Mouse (Mus musculus) c-Kit-positive CD71-negative TER-119-negative erythroid progenitor cells, embryonic 14.5 days (primary cell): ENCODE measurements around the gene Evc2.

Experiments
- DNase-seq: peaks from one replicate; pipeline ENCODE4 v3.0.0-alpha.2; 2013; ENCODE audit warnings: low read depth

The Evc2 gene

DNA sequence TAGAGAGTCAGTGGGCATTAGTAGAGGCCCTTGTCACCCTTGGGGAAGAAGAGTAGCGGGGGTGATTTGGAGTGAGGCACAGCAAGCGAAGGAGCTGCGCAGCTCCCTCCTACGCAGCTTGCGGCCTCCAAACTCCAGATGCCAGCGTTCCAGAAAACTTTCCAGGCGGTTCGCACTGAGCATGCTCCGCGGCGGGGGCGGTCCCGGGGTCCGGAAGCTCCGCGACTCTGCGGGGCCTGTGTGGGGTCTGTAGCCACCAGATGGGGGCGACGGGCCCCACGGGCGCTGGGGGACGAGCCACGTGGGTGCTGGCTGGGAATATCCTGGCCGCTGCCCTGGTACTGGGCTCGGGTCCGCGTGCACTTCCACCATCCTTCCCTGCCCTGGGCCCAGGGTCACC lies at the start of gene Evc2:
TSS of gene Evc2 (plus strand) at position 212 of the 400 bp plus-strand sequence.
- no peak for DNase-seq

DNA sequence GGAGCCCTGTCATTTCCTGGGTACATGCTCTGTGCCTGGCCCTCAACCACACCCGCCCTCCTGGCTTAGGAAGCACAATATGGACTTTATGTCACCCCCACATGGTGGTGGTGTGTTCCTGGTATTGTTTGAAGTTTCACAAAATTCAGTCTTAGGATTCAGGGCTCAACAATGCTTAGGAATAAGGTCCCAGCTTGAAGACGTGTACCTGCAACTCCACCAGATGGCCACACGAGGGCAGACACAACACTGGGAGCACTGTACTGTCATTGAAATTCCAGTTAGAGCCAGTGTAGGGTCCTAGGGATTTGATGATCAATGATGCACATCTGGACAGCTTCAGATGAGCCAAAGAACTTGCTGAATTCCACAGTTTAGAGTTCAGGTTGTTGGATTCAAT lies 49.1 kb upstream of the Evc2 start:
- DNase-seq, result no peak

GRCm38 (mm10) chr5:37290983-37291382 lies 47.3 kb upstream of the Evc2 start:
- no peak for DNase-seq

DNA sequence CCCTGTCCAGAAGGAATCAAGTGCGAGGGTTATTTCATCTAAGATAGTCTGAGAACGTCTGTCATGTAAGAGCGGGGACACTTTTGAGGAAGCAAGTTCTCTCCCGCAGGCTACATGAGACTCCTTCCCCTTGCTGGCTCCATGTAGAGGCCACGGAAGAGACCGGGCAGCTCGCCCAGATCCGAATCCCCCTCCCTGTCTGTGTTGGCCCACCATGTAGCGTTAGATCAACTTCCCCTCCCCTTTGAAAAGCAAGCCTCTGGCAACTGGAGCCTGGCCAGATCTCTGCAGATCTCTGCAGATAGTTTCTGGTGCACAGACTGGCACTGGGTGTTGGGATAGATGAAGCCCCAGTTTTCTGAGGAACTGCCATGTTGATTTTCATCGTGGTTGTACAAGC lies 41.6 kb upstream of the Evc2 start:
- DNase-seq, result no peak

DNA sequence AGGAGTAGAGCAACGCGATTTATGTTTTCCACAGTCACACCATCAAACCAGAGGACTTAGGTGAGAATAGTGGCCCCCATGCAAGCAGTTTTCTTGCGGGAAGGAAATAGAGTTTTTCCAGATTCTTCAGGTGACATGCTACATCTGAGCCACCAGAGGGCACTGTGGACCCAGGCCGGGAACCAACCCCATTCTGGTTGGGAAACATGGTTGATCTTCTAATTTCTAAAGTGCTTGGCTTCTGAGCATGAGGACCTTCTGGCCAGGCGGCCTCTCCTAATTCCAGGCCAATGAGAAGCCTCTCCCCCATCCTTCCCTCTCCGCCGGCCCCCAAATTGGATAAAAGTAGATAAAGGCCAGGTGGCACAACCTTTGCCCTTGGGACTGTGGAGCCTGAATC lies 39.9 kb upstream of the Evc2 start:
- peak; percentile 23 for DNase-seq

GRCm38 (mm10) chr5:37310026-37310425 lies 28.3 kb upstream of the Evc2 start:
- no peak for DNase-seq

- no peak for DNase-seq
Observed at GRCm38 (mm10) chr5:37312980-37313722, 25.1 kb upstream of the Evc2 start.

- DNase-seq, result no peak
Observed at GRCm38 (mm10) chr5:37318715-37319114, 19.6 kb upstream of the Evc2 start.

DNA sequence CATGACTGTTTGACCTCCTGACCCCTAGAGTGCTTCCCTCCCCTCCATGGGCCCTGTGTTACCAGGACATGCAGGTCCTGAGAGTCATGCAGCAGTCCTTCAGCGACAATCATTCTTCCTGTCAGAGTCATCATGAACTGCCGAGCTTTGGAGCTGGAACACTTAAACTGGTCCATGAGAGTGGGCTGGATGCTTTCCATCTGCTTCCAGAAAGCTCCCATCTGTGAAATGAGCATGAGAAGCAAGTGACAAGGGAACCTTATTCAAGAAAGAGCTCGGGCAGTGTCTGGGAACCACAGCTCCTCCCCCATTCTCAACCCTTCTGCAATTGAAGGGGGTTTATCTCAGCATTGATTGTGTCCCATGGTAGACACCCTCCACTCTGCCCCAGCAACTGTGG lies 18.1 kb upstream of the Evc2 start:
- no peak for DNase-seq

DNA sequence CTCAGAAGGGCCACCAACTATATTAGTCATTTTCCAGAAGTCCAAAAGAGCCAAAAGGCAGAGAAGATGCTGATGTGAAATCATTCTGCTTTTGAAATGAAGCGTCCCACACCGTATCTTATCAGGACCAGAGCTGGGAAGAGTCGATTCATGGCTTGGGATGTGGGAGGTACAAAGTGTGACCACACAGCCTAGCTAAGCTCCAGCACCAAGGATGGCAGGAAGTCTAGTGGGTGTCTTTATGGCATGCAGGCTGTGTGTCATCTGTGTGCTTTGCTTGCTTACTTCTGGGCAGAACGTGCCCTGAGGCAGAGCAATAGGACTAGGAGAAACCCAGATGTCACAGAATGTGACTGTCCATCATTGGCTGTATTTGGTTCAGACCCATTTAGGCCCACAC lies 17.5 kb upstream of the Evc2 start:
- DNase-seq, result no peak

GRCm38 (mm10) chr5:37326675-37327074 lies 11.6 kb upstream of the Evc2 start:
- DNase-seq, result no peak

GRCm38 (mm10) chr5:37330449-37331132 lies 7.7 kb upstream of the Evc2 start:
- DNase-seq, result no peak

DNA sequence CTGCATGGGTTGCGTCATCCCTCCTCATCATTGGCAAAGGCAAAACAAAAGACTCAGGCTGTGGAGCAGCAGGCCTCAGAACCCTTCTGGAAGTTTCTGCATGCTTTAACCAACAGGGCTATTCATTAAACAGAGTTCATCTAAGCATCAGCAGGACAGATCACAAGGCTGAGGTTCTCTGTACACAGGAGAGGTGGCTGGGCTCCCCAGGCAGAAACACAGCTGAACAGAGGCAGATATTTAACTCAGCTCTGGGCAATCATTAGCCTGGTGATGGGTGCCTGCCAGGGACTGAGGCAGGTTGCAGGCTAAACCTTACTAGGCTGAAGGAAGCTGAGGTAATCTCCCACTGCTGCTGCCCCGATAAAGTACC lies 7.2 kb upstream of the Evc2 start:
- DNase-seq, result no peak

- DNase-seq, result no peak
Observed at GRCm38 (mm10) chr5:37332066-37332465, 6.2 kb upstream of the Evc2 start.

DNA sequence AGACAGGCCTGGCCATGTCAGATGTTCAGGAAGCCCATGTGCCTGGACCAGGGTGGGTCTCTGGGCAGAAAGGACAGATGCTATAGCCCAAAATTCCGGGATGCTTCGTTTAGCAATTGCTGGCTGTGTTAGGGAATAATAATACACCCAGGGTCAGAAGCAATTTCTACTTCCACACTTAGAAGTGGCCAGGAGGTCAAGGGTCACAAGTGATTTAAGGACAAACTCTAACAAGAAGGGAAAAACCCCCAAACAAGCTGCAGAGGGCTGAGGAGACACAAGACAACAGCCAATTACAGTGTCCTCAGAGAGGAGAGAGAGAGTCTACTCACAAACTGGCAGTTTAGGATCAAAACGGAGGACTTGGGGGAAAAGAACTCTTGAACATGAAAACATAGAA lies 3.2 kb upstream of the Evc2 start:
- no peak for DNase-seq

GRCm38 (mm10) chr5:37336485-37337105 lies 1.7 kb upstream of the Evc2 start, which contains the start of gene Evc:
Gene Evc (minus strand): TSS chr5:37336894.
- peak; percentile 28 for DNase-seq

GRCm38 (mm10) chr5:37337696-37338095 lies 603 bp upstream of the Evc2 start:
- no peak for DNase-seq

DNA sequence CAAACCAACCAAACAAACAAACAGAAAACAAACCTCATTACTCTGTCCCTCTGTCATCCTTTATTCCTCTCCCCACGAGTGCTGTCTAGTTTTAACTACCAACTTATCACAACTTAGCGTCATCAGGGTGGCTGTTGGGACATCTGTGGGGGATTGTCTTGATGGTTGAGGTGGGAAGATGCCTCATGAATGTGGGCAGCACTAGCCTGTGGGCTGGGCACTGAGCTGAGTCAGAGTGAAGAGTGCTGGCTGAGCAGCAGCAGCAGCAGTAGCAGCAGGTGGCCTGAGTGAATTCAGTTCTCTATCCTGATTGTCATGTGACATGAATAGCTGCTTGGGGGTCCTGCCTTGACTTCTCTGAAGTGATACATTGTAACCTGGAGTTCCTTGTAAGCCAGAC lies 5.7 kb downstream of the Evc2 start:
- DNase-seq, result no peak

DNA sequence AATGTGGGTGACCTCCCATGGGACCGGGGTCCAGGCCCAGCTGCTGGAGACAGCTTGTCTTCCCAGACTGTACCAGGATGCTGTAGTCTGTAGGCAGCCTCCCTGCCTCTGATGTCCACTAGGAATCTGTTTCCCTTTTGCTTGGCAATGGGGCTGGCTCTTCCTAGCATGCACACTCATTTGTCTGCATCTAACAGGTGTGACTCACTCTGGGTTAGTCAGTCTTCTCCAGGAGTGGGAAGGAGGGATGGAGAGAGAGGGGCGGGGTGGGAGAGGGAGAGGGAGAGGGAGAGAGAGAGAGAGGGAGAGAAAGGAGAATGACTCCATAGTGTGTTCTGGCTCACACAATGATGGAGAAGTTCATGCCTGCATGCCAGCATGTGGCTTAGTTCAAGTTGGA lies 13.5 kb downstream of the Evc2 start:
- DNase-seq, result no peak

DNA sequence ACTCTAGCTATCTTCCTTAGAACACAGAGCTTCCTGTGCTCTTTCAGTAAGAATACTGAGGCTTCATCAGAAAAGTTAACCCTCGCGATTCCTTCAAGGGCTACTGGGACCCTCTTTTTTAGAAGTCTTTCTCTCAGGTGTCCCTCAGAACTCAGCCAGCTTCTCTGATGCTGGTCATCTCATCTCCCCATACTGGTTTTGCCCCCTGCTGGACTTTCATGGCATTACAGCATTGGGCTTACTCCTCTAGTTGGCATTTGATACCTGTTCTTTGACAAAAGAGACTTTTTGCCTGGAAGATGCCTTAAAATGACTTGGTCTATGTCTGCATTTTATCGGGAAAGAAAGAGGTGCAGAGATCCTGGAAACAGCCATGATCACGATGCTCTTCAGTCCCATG lies 16.1 kb downstream of the Evc2 start:
- peak; percentile 35 for DNase-seq

DNA sequence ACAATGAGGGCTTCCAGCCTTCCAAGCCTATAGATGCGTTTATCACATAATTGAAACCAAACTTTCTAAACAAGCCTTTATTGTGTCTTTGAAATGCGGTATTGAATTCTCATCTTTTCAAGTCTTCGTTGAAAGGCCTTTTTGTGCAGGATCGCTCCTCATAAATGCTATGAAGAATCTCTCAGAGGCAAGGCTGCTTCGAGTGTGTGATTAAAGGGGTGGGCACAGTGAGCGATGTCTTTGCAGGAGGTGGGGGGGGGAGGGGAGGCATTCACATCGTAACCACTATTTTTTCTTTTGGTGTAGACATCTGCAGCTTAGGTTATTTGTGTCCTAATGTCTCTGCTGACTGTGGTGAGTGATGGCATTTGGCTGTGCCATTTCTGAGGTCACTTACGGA lies 17.7 kb downstream of the Evc2 start:
- no peak for DNase-seq

GRCm38 (mm10) chr5:37362618-37363017 lies 24.3 kb downstream of the Evc2 start:
- no peak for DNase-seq

DNA sequence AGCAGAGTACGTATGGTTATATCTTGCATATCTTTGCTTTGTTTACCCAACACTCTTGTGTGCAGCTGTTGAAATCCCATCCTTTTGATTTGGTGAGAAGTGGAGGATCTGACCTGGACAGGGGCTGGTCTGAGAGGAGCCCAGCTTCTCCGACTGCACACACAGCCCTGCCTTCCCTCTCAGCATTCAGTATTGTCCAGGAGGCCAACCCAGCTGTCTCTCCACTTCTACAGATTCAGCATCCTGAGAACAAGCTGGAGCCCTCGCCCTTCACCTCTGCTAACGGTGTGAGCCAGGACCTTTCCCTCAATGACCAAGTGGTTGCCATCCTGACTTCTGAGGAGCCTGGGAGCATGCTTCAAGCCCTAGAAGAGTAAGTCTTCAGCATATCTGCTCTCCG lies 25.0 kb downstream of the Evc2 start:
- DNase-seq, result no peak
